Mouse (Mus musculus) adrenal gland, postnatal 4 days (tissue): ENCODE measurements around the gene Gm11060. TPM values are rescaled to one million over a fixed set of nuclear protein-coding genes. Genes with fewer than 3 reads are reported as not detected.

Source experiments
- DNase-seq, 2 experiments: peaks; one replicate each; pipeline ENCODE4 v3.0.0; 2021 to 2022; ENCODE audit warnings: low spot score in 2 of 2, mixed read lengths in 2 of 2
- total RNA-seq, 2 experiments: library from RNA; stranded (reverse); gene quantifications; 2 replicates each; pipeline ENCODE4 v1.2.3; 2021

The Gm11060 gene
- total RNA-seq, 2 experiments from 2014 or later: not detected

DNA sequence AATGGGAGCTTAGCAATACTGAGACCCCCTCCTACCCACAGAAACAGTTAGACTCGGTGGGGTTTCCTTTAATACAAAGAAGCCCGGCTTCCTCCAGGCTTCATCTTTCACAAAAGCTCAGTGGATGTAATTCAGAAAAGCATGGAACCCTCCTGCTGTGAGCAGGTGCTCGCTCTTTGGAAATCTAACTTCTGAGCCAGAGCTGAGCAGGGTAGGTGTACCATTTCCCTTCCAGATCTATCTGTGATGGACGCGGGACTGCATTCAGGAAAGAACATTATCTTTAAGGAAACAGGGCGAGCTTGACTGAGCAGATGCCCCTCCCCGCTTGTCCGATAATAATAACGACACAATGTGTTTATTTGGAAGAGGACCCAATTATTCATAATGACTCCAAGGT lies 22.3 kb downstream of the Gm11060 start:
- DNase-seq: no peak

- DNase-seq: no peak
Measured at GRCm38 (mm10) chr2:105117669-105118068, 25.9 kb downstream of the Gm11060 start.

DNA sequence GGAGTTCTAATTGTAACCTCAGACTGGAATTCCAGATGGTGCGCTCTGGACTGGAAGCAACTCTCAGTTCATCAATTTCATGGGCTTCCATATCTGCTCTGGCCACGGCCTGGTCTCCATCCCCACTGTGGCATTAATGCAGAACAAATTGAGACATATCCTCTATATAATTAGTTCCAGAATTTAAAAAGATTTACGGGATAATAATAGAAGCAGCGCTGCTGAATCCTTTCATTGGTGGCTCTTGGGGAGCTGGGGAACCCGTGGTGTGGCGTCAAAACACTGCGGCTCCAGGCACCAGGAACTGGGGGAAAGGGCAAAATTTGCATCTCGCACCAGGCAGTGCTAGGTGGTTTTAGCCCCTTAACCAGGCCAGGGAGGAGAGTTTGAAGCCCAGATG lies 30.4 kb downstream of the Gm11060 start:
- no peak for DNase-seq

DNA sequence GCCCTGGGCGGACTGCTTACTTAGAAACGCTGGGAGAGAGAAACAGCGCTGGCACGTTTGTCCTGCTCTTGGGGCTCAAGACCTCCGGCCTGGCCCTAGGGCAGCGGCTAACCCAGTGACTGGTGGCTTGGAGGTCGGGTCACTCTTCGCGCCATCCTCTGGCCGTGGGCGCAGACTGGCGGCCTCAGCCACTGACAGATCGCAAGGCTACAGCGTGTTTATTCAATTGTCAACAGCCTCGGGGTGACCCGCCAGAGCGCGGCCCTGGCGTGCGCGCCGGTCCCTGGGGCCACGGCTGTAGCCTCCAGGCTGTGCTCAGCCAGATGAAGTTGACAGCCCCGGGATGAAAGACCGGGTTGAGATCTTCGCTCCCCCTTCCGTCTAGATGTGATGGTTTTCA lies 31.1 kb downstream of the Gm11060 start:
- no peak for DNase-seq

DNA sequence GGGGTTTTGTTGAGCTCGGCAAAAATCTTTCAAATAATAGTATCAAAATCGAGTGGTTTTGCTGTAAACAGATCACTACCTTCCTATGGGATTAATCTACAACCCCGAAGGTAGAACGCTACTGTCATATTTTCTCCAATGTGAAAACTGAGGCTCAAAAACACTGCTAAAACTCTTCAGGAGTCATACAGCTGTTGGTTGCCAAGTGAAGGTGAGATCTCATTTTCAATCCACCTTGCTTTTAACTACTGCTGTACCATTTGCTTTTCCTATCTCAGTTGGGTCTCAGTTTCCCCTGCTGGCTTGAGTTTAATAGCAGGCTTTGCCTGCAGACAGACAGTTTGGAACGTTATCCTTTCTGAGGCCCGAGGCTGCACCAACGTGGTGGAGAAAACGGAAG lies 31.6 kb downstream of the Gm11060 start:
- no peak for DNase-seq

- no peak for DNase-seq
Measured at GRCm38 (mm10) chr2:105123881-105124280, 32.1 kb downstream of the Gm11060 start.

GRCm38 (mm10) chr2:105124391-105124790 lies 32.6 kb downstream of the Gm11060 start:
- no peak for DNase-seq

- DNase-seq: no peak
Measured at GRCm38 (mm10) chr2:105125205-105125604, 33.4 kb downstream of the Gm11060 start.

DNA sequence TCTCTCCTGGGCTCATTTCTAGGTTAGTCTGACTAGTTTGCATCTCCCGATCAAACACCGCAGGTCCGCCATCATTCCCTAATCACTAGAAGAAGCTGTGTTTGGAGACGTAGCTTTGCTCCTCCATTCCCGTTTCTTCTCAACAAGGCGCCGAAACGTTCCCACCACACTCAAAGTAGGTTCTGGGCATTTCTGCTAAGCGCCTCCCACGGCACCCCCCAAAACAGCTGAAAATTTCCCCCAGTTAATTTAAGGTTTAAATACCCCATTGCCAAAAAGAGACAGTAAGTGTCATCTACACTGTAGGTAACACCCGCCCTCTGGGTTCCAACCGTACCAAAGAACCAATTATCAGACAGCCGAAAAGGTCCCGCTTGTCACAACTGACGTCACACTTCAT lies 33.8 kb downstream of the Gm11060 start:
- DNase-seq: no peak

DNA sequence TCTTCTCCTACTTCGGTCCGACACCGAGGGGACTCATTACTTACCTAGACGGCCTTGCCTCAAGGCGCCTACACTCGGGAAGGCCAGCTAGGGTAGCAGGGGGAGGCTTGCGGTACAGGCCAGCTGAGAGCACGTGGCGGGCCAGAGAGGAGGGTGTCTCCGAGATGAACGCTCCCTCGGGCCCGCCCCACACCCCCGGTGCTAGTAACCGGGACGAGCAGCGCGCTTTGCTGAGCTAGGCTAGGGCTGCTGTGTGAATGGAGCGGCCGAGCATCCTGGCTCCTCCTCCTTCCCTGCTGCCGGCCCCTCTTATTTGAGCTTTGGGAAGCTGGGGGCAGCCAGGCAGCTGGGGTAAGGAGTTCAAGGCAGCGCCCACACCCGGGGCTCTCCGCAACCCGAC lies 34.5 kb downstream of the Gm11060 start, which contains the start of gene Wt1:
Gene Wt1 (plus strand): TSS at position 251 of the 400 bp plus-strand sequence.
- DNase-seq: no peak

GRCm38 (mm10) chr2:105126691-105127530 lies 35.1 kb downstream of the Gm11060 start:
- DNase-seq: no peak

DNA sequence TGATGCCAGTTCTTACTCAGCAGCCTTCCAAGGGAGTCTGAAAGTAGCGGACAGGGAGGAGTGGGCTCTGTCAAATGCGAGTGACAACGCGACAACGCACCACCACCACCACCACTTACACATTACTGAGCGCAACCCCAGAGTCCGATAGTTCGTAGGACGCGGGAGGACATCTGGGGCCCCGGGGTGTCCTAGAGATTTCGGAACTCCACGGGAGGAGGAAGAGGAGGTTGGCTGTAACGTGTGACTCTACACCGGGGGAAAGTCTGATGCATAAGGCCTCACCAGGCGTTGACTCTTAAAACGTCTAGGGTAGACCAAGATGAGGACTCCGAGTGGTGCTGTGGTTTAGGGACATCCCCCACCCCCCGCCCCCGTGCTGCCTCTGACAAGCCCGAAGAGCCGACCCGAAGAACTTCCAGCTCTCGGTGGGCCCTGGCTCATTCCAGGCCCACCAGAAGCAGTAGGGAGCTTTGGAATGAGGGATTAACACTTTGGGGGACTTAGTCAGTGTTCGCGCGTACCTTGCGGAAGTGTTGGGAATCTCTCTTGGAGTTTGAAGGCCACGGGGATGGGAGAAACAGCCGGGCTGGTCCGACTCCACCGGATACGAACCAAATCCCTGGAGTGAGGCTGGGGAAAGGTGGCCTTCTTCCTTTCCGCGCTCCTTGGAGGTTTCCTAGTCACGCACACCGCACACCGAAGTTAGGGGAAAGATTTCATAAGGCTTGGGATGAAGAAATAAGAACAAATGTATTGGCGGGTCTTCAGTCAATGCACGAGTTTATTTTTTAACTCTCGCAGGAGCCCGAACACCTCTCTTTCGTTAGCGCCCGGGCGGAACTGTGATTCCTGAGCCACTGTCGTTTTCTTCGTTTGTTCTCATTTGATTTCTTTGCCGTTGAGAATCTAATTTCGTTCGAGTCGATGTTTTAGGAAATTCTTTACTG lies 36.0 kb downstream of the Gm11060 start:
- no peak for DNase-seq

GRCm38 (mm10) chr2:105128564-105128963 lies 36.7 kb downstream of the Gm11060 start:
- no peak for DNase-seq

GRCm38 (mm10) chr2:105130351-105131060 lies 38.7 kb downstream of the Gm11060 start:
- no peak for DNase-seq

- no peak for DNase-seq
Measured at GRCm38 (mm10) chr2:105131061-105131810, 39.4 kb downstream of the Gm11060 start.

DNA sequence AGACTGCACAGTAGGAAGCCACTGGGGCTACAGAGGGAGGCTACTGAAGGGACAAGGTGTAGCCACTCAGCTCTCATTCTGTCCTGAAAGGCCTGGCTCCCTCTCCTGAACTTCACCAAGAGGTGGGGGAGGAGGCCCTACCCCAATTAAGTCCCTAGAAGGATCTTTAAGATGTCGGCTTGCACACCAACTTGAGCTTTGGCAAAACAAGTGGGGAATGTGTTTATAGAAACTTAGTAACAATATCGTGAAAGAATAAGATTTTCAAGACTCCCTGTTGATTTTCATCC lies 39.9 kb downstream of the Gm11060 start:
- no peak for DNase-seq

GRCm38 (mm10) chr2:105132300-105132699 lies 40.5 kb downstream of the Gm11060 start:
- DNase-seq: no peak

- DNase-seq: no peak
Measured at GRCm38 (mm10) chr2:105132933-105133795, 41.3 kb downstream of the Gm11060 start.

GRCm38 (mm10) chr2:105134296-105134695 lies 42.5 kb downstream of the Gm11060 start:
- DNase-seq: no peak

- DNase-seq: no peak
Measured at GRCm38 (mm10) chr2:105139471-105139870, 47.7 kb downstream of the Gm11060 start.
